Mouse (Mus musculus) embryo, embryonic 11 days (tissue): Measurements from ENCODE around the gene Tnik.

Experiments used
- DNase-seq: peaks from one replicate; pipeline ENCODE4 v3.0.0-alpha.2; 2015

Gene Tnik

DNA sequence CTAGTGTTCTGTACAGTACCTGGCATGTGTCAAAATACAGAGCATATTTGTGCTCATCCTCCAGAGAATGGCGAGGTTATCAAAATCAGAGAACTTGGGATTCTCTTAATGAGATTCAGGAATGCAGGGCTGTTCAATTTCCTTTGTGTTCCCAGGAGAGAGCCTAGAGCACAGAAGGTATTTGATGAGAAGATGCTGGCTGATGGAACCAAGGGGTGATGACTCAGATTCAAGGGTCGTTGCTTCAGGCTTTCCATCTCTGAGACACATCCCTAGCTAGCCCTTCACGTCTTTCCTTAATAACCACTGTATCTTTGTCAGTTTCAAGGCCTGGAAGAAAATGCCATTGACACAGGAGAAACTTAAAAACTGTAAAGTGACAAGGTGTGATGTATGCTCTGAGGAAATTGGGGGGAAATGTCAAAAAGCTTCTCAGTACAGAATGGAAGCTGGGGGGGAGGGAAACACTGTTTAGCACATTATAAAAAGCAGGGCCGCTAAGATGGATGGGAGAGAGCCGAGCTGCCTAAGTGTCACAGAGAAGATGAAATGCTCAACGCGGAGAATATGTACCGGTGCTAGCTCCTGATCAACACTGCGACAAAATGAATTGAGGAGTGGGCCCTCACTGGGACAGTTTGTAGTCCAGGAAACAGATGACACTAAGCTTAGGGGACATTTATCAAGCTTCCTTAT lies 380.4 kb downstream of the Tnik start:
- DNase-seq = peak; percentile 14

DNA sequence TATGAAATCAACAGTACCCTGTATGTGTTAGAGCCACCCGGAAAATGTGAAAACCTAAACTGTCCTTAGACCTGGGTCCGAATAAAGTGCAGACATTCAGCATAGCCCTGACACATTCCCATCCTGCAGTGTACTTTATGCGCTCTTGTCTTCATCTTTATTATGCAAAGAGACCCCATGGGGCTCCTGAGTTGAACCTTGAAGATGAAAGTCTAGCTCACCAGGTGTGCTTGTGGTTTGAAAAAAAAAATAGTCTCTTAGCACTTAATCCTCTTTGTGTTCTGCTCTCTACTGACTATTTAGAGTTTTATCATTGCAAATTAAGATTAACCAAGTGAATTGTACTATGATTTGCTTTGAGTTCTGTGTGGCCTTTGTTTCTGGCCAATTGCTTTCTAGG lies 389.6 kb downstream of the Tnik start:
- no peak for DNase-seq

DNA sequence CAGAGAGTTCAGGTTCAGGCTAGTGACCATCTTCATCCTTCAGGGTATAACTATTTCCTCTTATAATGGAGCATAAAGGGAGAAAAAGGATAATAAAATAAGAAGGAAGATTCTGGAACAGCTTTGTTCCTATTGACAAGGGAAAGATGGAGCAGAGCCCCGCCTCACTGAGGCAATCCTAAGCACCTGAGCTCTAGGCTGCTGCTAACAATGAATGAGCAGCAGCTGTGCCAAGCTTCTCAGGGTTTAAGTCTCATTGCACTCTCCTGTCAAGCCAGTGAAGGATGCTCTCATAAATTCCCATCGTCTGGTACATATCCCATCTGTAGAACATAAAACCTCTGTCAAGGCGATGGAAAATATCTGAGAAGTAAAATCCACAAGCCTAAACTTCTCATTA lies 390.0 kb downstream of the Tnik start:
- no peak for DNase-seq

GRCm38 (mm10) chr3:28654740-28655139 lies 391.7 kb downstream of the Tnik start:
- DNase-seq = no peak

DNA sequence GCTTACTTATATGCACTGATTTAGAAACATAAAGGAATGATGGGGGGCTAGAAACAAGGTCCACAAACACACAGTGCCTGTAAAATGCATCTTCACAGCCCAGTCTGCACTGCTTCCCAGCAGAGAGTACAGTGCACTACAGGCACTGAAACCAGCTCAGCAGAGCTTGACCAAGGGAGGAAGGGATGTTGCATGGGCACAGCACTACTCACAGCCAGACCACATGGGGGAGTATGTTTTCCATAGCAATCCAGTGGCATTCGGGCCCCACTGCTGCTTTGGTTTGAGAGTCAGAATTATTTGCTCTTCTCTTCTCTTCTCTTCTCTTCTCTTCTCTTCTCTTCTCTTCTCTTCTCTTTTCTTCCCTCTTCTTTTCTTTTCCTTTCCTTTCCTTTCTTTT lies 395.3 kb downstream of the Tnik start:
- DNase-seq = peak; percentile 14

DNA sequence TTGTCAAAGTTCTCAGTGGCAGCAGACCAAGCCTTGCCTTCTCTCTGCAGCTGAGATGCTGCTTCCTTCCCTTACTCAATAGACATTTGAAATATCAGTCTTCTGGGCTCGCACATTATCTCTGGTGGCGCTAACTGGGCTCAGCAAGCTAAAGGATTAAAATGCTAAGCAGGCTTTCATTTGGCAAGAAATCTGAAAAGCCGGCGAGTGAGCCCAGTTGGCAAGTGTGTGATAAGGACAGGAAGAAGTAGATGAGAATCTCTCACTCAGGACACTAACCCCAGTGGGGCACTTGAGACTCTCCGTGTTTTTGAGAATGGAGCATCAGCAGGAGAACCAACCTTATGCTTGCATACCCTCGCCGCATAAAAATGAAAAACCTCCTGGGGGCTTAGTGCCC lies 417.8 kb downstream of the Tnik start:
- no peak for DNase-seq

GRCm38 (mm10) chr3:28681866-28682265 lies 418.9 kb downstream of the Tnik start:
- no peak for DNase-seq

- DNase-seq = no peak
Measured at GRCm38 (mm10) chr3:28682411-28682810, 419.4 kb downstream of the Tnik start.

DNA sequence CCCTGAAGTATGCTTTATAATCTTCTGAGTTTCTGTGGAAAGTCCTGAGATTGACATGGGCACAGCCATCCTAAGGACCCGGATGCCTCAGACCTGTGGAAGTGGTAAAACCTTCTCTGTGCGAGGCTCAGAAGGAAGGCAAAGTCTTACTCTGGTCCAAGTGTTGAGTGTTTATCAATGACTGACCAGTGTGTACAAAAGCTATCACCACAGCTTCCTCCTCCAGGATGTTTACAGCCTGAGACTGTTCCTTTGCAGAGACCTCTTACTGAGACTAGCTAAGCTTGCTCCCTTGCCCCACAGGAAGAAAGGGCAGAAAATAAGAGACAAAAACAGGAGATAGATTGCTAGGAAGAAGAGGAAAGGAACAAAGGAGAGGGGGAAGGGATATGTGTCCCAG lies 422.5 kb downstream of the Tnik start:
- no peak for DNase-seq

DNA sequence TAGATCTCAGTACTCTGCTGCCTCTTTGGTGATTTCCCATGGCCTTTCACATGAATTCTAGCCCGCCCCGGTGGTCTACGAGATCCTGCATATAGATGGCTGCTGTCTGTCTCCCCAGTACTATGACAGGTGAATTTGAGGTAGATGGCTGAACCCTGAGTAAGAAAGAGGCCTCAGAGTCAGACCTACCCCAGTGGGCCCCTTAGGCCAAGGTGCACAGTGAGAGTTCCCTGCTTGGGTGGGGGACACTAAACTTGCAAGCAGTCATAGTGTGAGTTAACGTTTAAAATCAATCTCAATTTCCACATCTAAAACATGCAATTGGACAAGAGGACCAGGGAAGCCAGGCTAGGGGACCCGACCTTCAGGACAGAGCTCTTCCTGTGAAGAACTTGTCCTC lies 431.8 kb downstream of the Tnik start:
- no peak for DNase-seq

- no peak for DNase-seq
Measured at GRCm38 (mm10) chr3:28695608-28696007, 432.6 kb downstream of the Tnik start.

DNA sequence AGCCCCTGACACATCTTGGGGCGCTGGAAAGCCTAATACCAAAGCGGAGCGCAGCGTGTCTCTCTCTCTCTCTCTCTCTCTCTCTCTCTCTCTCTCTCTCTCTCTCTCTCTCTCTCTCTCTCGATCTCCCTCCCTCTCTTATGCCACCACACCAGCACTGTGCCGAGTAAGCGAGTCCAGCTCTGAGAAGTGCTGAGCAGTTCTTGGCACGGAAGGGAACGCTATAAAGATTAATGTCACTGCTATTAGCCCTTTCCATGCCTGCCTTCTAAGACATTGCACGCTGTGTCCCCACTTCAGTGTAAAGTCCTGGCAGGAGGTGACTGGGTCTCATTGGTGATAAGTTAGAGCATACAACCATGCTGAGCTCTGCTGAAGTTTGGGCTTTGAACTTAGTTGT lies 433.1 kb downstream of the Tnik start:
- no peak for DNase-seq

DNA sequence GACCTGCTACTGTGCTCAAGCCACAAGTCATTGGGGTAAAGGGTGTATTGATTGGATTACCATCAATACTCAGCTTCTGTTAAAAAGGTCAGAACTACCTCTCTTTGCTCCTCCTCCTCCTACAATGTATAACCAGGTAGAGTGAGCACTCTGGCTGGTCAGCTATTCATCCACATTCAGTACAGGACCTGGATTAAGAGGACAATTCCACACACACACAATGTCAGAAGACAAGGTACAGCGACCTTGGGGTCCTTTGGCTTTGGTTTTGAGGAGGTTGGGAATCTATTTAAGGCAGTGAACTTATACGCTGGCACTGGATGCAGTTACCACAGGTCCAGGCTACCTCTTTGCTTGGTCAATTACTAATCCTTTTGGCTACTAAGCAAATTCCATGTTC lies 434.8 kb downstream of the Tnik start, which contains the start of gene Slc2a2:
Slc2a2 (plus strand) TSS at position 107 of the 400 bp plus-strand sequence.
- DNase-seq = no peak

DNA sequence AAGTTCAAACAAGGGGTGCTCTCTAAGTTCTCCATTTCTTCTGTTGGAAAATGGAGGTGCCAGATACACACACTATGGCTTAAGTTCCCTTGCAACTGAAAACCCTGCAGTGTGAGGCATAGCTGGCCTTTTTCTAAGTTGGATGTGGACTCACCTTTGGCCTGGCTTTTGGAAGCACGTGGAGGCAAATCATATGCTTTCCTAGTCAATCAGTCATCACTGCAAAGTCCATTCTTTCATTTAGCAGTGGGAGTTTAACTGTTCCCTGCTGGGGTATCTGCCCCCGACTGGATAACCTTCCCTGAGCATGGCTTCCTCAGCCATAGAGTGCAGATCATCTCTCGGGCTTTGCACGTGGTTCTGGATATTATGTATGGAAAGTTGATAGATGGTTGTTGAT lies 436.6 kb downstream of the Tnik start:
- no peak for DNase-seq

- DNase-seq = no peak
Measured at GRCm38 (mm10) chr3:28705522-28706137, 442.6 kb downstream of the Tnik start.

DNA sequence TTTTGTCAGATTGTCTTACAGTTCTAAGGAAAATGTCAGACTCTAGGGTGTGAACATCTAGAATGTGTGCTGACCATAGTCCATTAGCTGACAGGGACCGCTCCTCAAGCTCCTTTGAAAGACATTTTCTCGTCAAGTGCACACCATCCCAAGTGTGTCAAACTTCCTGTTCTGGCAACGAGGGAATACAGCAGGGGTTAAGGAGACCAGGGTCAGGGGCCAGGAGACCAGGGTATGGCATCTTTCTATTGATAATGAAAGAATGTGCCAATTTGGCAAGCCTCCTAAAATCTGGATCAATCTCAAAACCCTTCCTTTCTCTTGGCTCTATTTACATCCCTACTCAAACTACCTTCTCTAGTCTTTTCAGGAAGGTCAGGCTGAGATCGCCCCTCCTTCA lies 443.7 kb downstream of the Tnik start:
- DNase-seq = no peak

DNA sequence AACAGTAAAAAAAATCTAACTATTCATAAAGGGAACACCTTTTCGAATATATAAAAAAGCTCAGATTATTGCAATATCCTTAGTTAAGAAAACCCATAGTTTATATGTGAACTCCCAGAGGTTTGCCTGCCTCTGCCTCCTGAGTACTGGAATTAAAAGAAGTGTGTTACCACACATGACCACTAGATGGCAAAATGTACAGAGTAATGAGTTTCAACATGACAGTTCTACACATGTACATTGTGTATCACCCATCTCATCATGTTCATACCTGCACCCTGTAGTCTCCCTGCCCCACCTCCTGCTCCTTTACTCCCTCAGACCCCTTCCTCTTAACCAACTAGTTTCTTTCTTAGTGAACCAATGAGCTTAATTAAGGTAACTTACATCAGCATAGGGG lies 446.7 kb downstream of the Tnik start:
- DNase-seq = no peak

- no peak for DNase-seq
Measured at GRCm38 (mm10) chr3:28713913-28714698, 451.1 kb downstream of the Tnik start.

- DNase-seq = no peak
Measured at GRCm38 (mm10) chr3:28718521-28718920, 455.5 kb downstream of the Tnik start.

DNA sequence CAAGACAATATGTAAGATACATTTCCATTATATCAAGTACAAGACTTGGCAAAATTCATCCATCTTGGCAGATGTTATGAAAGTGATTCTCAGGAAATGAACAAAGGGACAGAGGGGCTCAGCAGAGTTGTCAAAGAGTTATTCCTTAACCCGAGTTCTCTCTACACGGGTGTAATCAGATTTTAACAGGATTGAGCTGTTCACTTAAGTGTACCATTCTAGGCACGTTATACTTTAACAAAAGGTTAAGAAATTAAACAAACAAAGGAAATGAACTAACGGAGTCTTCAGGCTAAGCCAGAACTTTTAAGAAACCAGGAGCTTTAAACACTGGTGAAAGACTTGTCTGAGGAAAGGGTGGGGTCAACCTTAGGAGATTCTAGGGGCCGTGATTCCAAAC lies 458.2 kb downstream of the Tnik start:
- no peak for DNase-seq

- DNase-seq = no peak
Measured at GRCm38 (mm10) chr3:28721838-28722237, 458.8 kb downstream of the Tnik start.

- no peak for DNase-seq
Measured at GRCm38 (mm10) chr3:28722531-28722930, 459.5 kb downstream of the Tnik start.

GRCm38 (mm10) chr3:28723534-28723933 lies 460.5 kb downstream of the Tnik start:
- peak; percentile 21 for DNase-seq

DNA sequence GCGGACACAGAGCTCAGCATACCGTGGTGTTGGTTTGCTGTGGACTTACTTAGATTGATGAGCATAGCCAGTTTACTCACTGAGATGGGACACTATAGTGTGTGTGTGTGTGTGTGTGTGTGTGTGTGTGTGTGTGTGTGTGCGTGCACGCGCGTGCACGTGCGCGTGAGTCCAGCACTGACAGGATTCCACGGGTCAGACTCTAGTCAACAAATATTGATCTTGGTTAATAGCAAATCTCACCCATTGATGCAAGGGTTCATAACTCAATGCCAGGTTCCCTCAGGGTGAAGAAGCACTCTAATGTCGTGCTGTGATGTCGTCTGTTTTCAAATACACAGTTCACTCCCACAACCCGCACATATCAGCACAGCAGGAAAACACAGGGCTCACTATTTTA lies 462.2 kb downstream of the Tnik start:
- no peak for DNase-seq
